Mouse (Mus musculus) adrenal gland, postnatal 25 days (tissue): ENCODE measurements at regions not wholly inside any gene's neighbourhood (a gene's known extent, or its start where the extent isn't known, plus 50 kb on each side); places are given as distances from the start of the nearest gene placed in this dataset.

ENCODE experiments used
- DNase-seq: peaks from one replicate; pipeline ENCODE4 v3.0.0; 2021; ENCODE audit warnings: mixed read lengths

GRCm38 (mm10) chr16:9260966-9261365, 431.1 kb downstream of the 1810013L24Rik start:
- no peak for DNase-seq

GRCm38 (mm10) chr16:9264554-9265145, 434.8 kb downstream of the 1810013L24Rik start:
- DNase-seq = no peak

GRCm38 (mm10) chr16:9267204-9267603, 437.3 kb downstream of the 1810013L24Rik start:
- no peak for DNase-seq

GRCm38 (mm10) chr16:9270099-9270498, 440.2 kb downstream of the 1810013L24Rik start:
- no peak for DNase-seq

- no peak for DNase-seq
Observed at GRCm38 (mm10) chr16:9270671-9271070, 440.8 kb downstream of the 1810013L24Rik start.

GRCm38 (mm10) chr16:9273751-9274300, 443.9 kb downstream of the 1810013L24Rik start:
- no peak for DNase-seq

- DNase-seq = no peak
Observed at GRCm38 (mm10) chr16:9274583-9275100, 444.7 kb downstream of the 1810013L24Rik start.

- no peak for DNase-seq
Observed at GRCm38 (mm10) chr16:9275426-9275825, 445.5 kb downstream of the 1810013L24Rik start.

GRCm38 (mm10) chr16:9277064-9277463, 447.2 kb downstream of the 1810013L24Rik start:
- no peak for DNase-seq

- DNase-seq = no peak
Observed at GRCm38 (mm10) chr16:9279726-9280125, 449.8 kb downstream of the 1810013L24Rik start.

- no peak for DNase-seq
Observed at GRCm38 (mm10) chr16:9280431-9280830, 450.5 kb downstream of the 1810013L24Rik start.

- DNase-seq = peak; percentile 16
Observed at GRCm38 (mm10) chr16:9280931-9281330, 451.0 kb downstream of the 1810013L24Rik start.

- DNase-seq = no peak
Observed at GRCm38 (mm10) chr16:9284423-9284822, 454.5 kb downstream of the 1810013L24Rik start.

GRCm38 (mm10) chr16:9285921-9286320, 456.0 kb downstream of the 1810013L24Rik start:
- no peak for DNase-seq

GRCm38 (mm10) chr16:9287557-9287956, 457.7 kb downstream of the 1810013L24Rik start:
- DNase-seq = no peak

GRCm38 (mm10) chr16:9291356-9292020, 461.6 kb downstream of the 1810013L24Rik start:
- DNase-seq = peak; percentile 47

GRCm38 (mm10) chr16:9303134-9303533, 473.2 kb downstream of the 1810013L24Rik start:
- no peak for DNase-seq

GRCm38 (mm10) chr16:9304079-9304478, 474.2 kb downstream of the 1810013L24Rik start:
- no peak for DNase-seq

- DNase-seq = no peak
Observed at GRCm38 (mm10) chr16:9310744-9311143, 480.8 kb downstream of the 1810013L24Rik start.

GRCm38 (mm10) chr16:9335626-9336025, 505.7 kb downstream of the 1810013L24Rik start:
- DNase-seq = no peak

- DNase-seq = no peak
Observed at GRCm38 (mm10) chr16:9336063-9336462, 506.2 kb downstream of the 1810013L24Rik start.

- DNase-seq = no peak
Observed at GRCm38 (mm10) chr16:9339456-9339855, 509.6 kb downstream of the 1810013L24Rik start.

- DNase-seq = no peak
Observed at GRCm38 (mm10) chr16:9341245-9341644, 511.3 kb downstream of the 1810013L24Rik start.

- DNase-seq = no peak
Observed at GRCm38 (mm10) chr16:9353811-9354210, 523.9 kb downstream of the 1810013L24Rik start.
